Mouse (Mus musculus) sigmoid colon, adult 10 weeks (tissue): ENCODE results near the gene Polr1e. TPM values are rescaled to one million over a fixed set of nuclear protein-coding genes. Genes with fewer than 3 reads are reported as not detected.

ENCODE experiments used
- polyA plus RNA-seq: library from polyadenylated mRNA; stranded (reverse); fragments of 350-450 nt; fragmentation: Illumina TruSeq; extraction: RNeasy Lipid Tissue Mini Kit (QIAGEN cat#74804); gene quantifications from one replicate; pipeline ENCODE4 v1.2.3, GENCODE M21; 2014; ENCODE audit warnings: low read depth, low replicate concordance

The Polr1e gene
- 6.9 TPM for polyA plus RNA-seq

DNA sequence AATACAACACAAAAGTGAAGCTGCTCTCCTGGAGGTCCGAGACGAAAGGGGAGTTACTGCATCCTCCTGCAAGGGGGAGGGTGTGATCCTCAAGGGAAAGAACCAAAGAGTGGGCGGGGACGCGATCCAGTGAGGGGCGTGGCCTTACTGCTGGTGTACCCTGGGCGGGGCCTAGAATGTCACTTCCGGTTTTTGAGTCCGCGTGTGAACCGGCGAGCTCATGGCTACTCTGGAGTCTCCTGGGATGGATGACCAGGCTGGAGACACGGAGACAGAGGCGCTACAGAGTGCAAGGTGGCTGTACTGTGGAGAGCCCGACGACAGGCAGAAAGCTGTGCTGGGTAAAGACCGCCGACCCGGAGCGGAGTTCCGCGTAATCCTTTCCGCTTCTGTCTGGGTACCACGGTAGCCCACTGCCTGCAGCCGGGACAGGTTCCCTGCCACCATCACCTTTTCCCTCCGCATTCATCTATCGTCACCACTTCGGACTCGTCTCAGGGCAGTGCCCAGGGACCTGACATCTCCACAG, at the start of gene Polr1e:
Gene Polr1e, plus strand, starts transcription at position 132 of the 529 bp plus-strand sequence.

GRCm38 (mm10) chr4:44981280-44981973, 37.0 kb upstream of the Polr1e start, which contains the start of gene Grhpr:
Gene Grhpr (plus strand): TSS chr4:44981395.

DNA sequence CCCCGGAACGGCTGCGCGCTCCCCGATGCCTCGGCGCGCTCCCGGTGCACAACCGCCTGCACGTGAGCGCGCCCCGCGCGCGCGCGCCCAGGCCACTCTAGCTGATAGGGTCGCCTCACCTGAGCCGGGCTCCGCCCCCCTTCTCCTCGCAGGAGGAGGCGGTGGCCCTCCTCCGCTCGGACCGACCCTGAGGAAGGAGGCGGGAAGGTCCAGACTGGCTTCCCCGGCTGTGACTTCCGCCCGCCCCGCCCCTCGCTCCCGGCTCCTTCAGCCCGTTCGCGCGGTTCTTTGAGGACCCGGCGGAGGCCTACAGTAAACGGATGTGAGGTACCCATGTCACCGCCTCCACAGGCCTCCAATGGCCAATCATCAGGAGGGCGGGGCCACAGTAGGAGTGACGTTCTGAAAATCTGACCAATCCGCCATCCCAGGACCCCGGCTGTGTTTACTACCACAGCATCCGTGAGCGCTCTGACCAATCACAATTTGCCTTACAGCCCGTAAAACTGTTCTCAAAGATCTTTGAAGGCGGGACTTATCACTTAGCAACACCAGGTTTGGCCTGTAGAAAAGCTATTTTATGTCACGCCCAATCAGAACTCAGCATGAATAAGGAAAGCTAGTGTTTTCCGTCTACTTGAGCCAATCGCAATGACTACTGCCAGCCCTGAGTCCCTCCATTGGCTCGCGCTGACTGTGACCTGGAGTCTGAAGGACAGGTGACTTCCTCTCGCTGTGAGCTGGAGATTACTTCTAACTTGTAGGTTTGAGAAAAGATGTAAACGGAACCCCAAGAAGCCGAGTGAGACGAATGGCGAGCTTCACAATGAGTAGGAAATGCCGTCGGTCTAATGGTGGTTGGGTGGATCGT, 6.0 kb upstream of the Polr1e start, which contains the start of gene Zbtb5:
Gene Zbtb5, minus strand, starts transcription at position 308 of the 871 bp plus-strand sequence.

GRCm38 (mm10) chr4:45084021-45084894, 65.9 kb downstream of the Polr1e start, which contains the start of gene Fbxo10:
Gene Fbxo10 (minus strand): TSS chr4:45084604.

Other genes with a start within 250 kb of the Polr1e start
- gene Grhpr, start 37.2 kb upstream of the Polr1e start, polyA plus RNA-seq = not detected
- gene Zbtb5, start 6.2 kb upstream of the Polr1e start, polyA plus RNA-seq = 5.3 TPM
- 1.1 TPM for gene Fbxo10, start 66.0 kb downstream of the Polr1e start, polyA plus RNA-seq
- gene Tomm5, start 89.5 kb downstream of the Polr1e start, polyA plus RNA-seq = 116 TPM
- not detected for gene Frmpd1, start 166.3 kb downstream of the Polr1e start, polyA plus RNA-seq